Mouse (Mus musculus) liver, adult 2 months (tissue): Measurements from ENCODE around the gene Gpr18. TPM values are rescaled to one million over a fixed set of nuclear protein-coding genes. Genes with fewer than 3 reads are reported as not detected.

Source experiments
- DNase-seq: peaks from one replicate; pipeline ENCODE4 v3.0.0-alpha.2; 2011; ENCODE audit warnings: low read depth, low spot score; ENCODE audit errors: extremely low read depth
- H3K27ac ChIP-seq: fragments of 200-500 bp; replicated peaks from 2 replicates; pipeline ENCODE4 v1.5.1; 2012; ENCODE audit warnings: low read depth, mild to moderate bottlenecking, control low read depth, inconsistent platforms, low read length; ENCODE audit not compliant: insufficient read depth
- H3K27me3 ChIP-seq: fragments of 200-500 bp; 2 replicates; pipeline ENCODE4 v1.6.1; 2012; ENCODE audit warnings: mild to moderate bottlenecking, moderate library complexity, low read length, inconsistent platforms; ENCODE audit not compliant: control insufficient read depth, insufficient read depth
- H3K36me3 ChIP-seq: fragments of 200-500 bp; 2 replicates; pipeline ENCODE4 v1.6.1; 2012; ENCODE audit warnings: low read length, inconsistent platforms; ENCODE audit not compliant: control insufficient read depth, insufficient read depth
- H3K4me1 ChIP-seq: fragments of 200-500 bp; 2 replicates; pipeline ENCODE4 v1.6.1; 2011; ENCODE audit warnings: low read length; ENCODE audit not compliant: control insufficient read depth, insufficient read depth
- H3K4me3 ChIP-seq: fragments of 200-500 bp; 2 replicates; pipeline ENCODE4 v1.5.1; 2011; ENCODE audit warnings: low read depth, mild to moderate bottlenecking, control low read depth, low read length, moderate library complexity; ENCODE audit not compliant: insufficient read depth
- H3K79me2 ChIP-seq: fragments of 200-500 bp; 2 replicates; pipeline ENCODE4 v1.6.1; 2012; ENCODE audit warnings: inconsistent platforms, mild to moderate bottlenecking, low read length, moderate library complexity; ENCODE audit not compliant: control insufficient read depth, insufficient read depth
- H3K9ac ChIP-seq: fragments of 200-500 bp; 2 replicates; pipeline ENCODE4 v1.6.1; 2012; ENCODE audit warnings: low read depth, mild to moderate bottlenecking, control low read depth, inconsistent platforms, low read length
- CTCF ChIP-seq: fragments of 200-500 bp; IDR thresholded peaks from 2 replicates; pipeline ENCODE4 v1.5.1; 2011; ENCODE audit warnings: low read depth, low read length, control low read depth
- POLR2A ChIP-seq: fragments of 200-500 bp; IDR thresholded peaks from 2 replicates; pipeline ENCODE4 v1.6.1; 2011; ENCODE audit warnings: low read length, control low read depth; ENCODE audit not compliant: insufficient read depth; ENCODE audit errors: extremely low read depth
- WGBS: fragments of 180-500 bp; shearing (Covaris S2); methylation state at CpG from one replicate; pipeline ENCODE4 v1.1.7; 2018; 5-methylcytosine and 5-hydroxymethylcytosine counted together
- polyA plus RNA-seq: library from polyadenylated mRNA; depleted of rRNA; stranded (reverse); fragments of >200 nt; gene quantifications from 2 replicates; pipeline ENCODE4 v1.2.3, GENCODE M21; 2012; rRNA removed
- total RNA-seq: library from RNA; depleted of rRNA; stranded (reverse); fragments of >200 nt; gene quantifications from 2 replicates; pipeline ENCODE4 v1.2.3, GENCODE M21; 2014; rRNA removed

Gene Gpr18
- total RNA-seq: 0.34 and 0.37 TPM in 2 replicates
- polyA plus RNA-seq: 0.26 and 0.93 TPM in 2 replicates

GRCm38 (mm10) chr14:121915621-121916020, at the start of gene Gpr18:
Gene Gpr18, minus strand, starts transcription at chr14:121915781.
- H3K4me1 ChIP-seq: peaks cover 2% of the 10 kb centered on the region; the same call in 1 of the 2 replicates
- WGBS: 77% methylated on average over 8 of the region's 8 CpGs
- H3K36me3 ChIP-seq: peaks cover 2% of the 10 kb centered on the region; the same call in 1 of the 2 replicates
- H3K4me3 ChIP-seq: no peak within 1 kb of the TSS
- DNase-seq: no peak
- H3K9ac ChIP-seq: no peak within 1 kb of the TSS
- H3K79me2 ChIP-seq: no peaks in the 10 kb centered on the region
- no peak within 1 kb of the TSS for H3K27ac ChIP-seq
- TF ChIP-seq CTCF: no peak
- TF ChIP-seq POLR2A: no peak
- H3K27me3 ChIP-seq: no peaks in the 10 kb centered on the region

- DNase-seq: no peak
- Histone ChIP-seq H3K36me3 (no peaks in the 10 kb centered on the region), H3K79me2 (peaks cover 2% of the 10 kb centered on the region; the same call in 1 of the 2 replicates), H3K4me1 (peaks cover 2% of the 10 kb centered on the region), H3K9ac (peak within 1 kb of the TSS; percentile 36; the same call in 1 of the 2 replicates), H3K27me3 (no peaks in the 10 kb centered on the region), H3K4me3 (no peak within 1 kb of the TSS), H3K27ac (no peak within 1 kb of the TSS)
- no peak for TF ChIP-seq POLR2A
- no peak for TF ChIP-seq CTCF
- WGBS: 78% methylated on average over 6 of the region's 6 CpGs
These were observed 49.4 kb upstream of the Gpr18 start, which contains the start of gene Gpr183 for GRCm38 (mm10) chr14:121964990-121965389. Gene Gpr183, minus strand, starts transcription at chr14:121965195.

GRCm38 (mm10) chr14:121963942-121964335, 48.4 kb upstream of the Gpr18 start:
- Histone ChIP-seq H3K27ac (no peak overlapping the region), H3K4me3 (no peak overlapping the region), H3K4me1 (peaks cover 2% of the 10 kb centered on the region), H3K9ac (peak overlapping the region; percentile 36; the same call in 1 of the 2 replicates), H3K79me2 (no peaks in the 10 kb centered on the region; the same call in 1 of the 2 replicates), H3K27me3 (no peaks in the 10 kb centered on the region), H3K36me3 (no peaks in the 10 kb centered on the region)
- no peak for DNase-seq
- TF ChIP-seq POLR2A (no peak), CTCF (no peak)
- 62% methylated on average over 4 of the region's 4 CpGs for WGBS

GRCm38 (mm10) chr14:121963251-121963941, 47.8 kb upstream of the Gpr18 start:
- H3K4me3 ChIP-seq: no peak overlapping the region
- TF ChIP-seq POLR2A: no peak
- no peak for TF ChIP-seq CTCF
- no peaks in the 10 kb centered on the region; the same call in 1 of the 2 replicates for H3K79me2 ChIP-seq
- no peak overlapping the region for H3K27ac ChIP-seq
- DNase-seq: no peak
- no peak overlapping the region; the same call in 1 of the 2 replicates for H3K9ac ChIP-seq
- WGBS: 62% methylated on average over 9 of the region's 9 CpGs
- H3K36me3 ChIP-seq: no peaks in the 10 kb centered on the region
- H3K4me1 ChIP-seq: peaks cover 2% of the 10 kb centered on the region
- no peaks in the 10 kb centered on the region for H3K27me3 ChIP-seq

GRCm38 (mm10) chr14:121962128-121962890, 46.7 kb upstream of the Gpr18 start:
- peak overlapping the region; percentile 51 for H3K27ac ChIP-seq
- no peaks in the 10 kb centered on the region; the same call in 1 of the 2 replicates for H3K79me2 ChIP-seq
- H3K36me3 ChIP-seq: no peaks in the 10 kb centered on the region
- peaks cover 2% of the 10 kb centered on the region for H3K4me1 ChIP-seq
- no peak for TF ChIP-seq CTCF
- no peak for TF ChIP-seq POLR2A
- WGBS: 76% methylated on average over 14 of the region's 14 CpGs
- H3K9ac ChIP-seq: no peak overlapping the region
- H3K27me3 ChIP-seq: no peaks in the 10 kb centered on the region
- H3K4me3 ChIP-seq: no peak overlapping the region
- no peak for DNase-seq
